Mouse (Mus musculus): Measurements from ENCODE around the gene Padi3. TPM values are rescaled to one million over a fixed set of nuclear protein-coding genes. Genes with fewer than 3 reads are reported as not detected.

Gene Padi3
- polyA plus RNA-seq, 1 experiment from 2014 or later, result not detected

- ATAC-seq (replicated peaks), result no peak
- no peak overlapping the region for H3K27ac ChIP-seq
- peaks cover 8% of the 10 kb centered on the region for H3K27me3 ChIP-seq (replicated peaks)
- H3K4me3 ChIP-seq, result no peak overlapping the region
- H3K9ac ChIP-seq, result no peak overlapping the region
- H3K9me3 ChIP-seq, result no peaks in the 10 kb centered on the region
- WGBS, result 26% methylated on average over 36 of the region's 36 CpGs
- no peaks in the 10 kb centered on the region for H3K36me3 ChIP-seq (replicated peaks)
- peaks cover 7% of the 10 kb centered on the region for H3K4me1 ChIP-seq
- peak overlapping the region; percentile 30 for H3K4me2 ChIP-seq
These were observed 4.1 kb upstream of the Padi3 start for GRCm38 (mm10) chr4:140814241-140815225.

- Histone ChIP-seq H3K27me3 (replicated peaks) (peaks cover 8% of the 10 kb centered on the region), H3K9ac (no peak overlapping the region), H3K36me3 (replicated peaks) (no peaks in the 10 kb centered on the region), H3K9me3 (no peaks in the 10 kb centered on the region), H3K4me3 (no peak overlapping the region), H3K4me2 (no peak overlapping the region), H3K27ac (no peak overlapping the region), H3K4me1 (peaks cover 7% of the 10 kb centered on the region)
- 24% methylated on average over 13 of the region's 13 CpGs for WGBS
- no peak for ATAC-seq (replicated peaks)
These were observed 3.1 kb upstream of the Padi3 start for GRCm38 (mm10) chr4:140813358-140814185.

GRCm38 (mm10) chr4:140812609-140813008 is 2.2 kb upstream of the Padi3 start:
- H3K9me3 ChIP-seq, result no peaks in the 10 kb centered on the region
- no peak overlapping the region for H3K9ac ChIP-seq
- no peak overlapping the region for H3K27ac ChIP-seq
- H3K4me2 ChIP-seq, result no peak overlapping the region
- H3K27me3 ChIP-seq (replicated peaks), result peaks cover 8% of the 10 kb centered on the region
- no peak overlapping the region for H3K4me3 ChIP-seq
- ATAC-seq (replicated peaks), result no peak
- peaks cover 7% of the 10 kb centered on the region for H3K4me1 ChIP-seq
- 24% methylated on average over 12 of the region's 14 CpGs for WGBS
- H3K36me3 ChIP-seq (replicated peaks), result no peaks in the 10 kb centered on the region

GRCm38 (mm10) chr4:140812191-140812590 is 1.7 kb upstream of the Padi3 start:
- H3K27me3 ChIP-seq (replicated peaks), result peaks cover 8% of the 10 kb centered on the region
- H3K4me2 ChIP-seq, result no peak overlapping the region
- peaks cover 7% of the 10 kb centered on the region for H3K4me1 ChIP-seq
- no peaks in the 10 kb centered on the region for H3K9me3 ChIP-seq
- no peak overlapping the region for H3K9ac ChIP-seq
- H3K36me3 ChIP-seq (replicated peaks), result no peaks in the 10 kb centered on the region
- no peak overlapping the region for H3K4me3 ChIP-seq
- ATAC-seq (replicated peaks), result no peak
- WGBS, result 84% methylated on average over 8 of the region's 8 CpGs
- H3K27ac ChIP-seq, result no peak overlapping the region

- no peak overlapping the region for H3K27ac ChIP-seq
- H3K9me3 ChIP-seq, result no peaks in the 10 kb centered on the region
- H3K4me2 ChIP-seq, result no peak overlapping the region
- no peaks in the 10 kb centered on the region for H3K36me3 ChIP-seq (replicated peaks)
- H3K27me3 ChIP-seq (replicated peaks), result peaks cover 1% of the 10 kb centered on the region
- WGBS, result 84% methylated on average over 8 of the region's 8 CpGs
- no peak for ATAC-seq (replicated peaks)
- H3K4me1 ChIP-seq, result peaks cover 1% of the 10 kb centered on the region; the same call in 1 of the 2 replicates
- no peak overlapping the region for H3K9ac ChIP-seq
- no peak overlapping the region for H3K4me3 ChIP-seq
These were observed 1.3 kb downstream of the Padi3 start for GRCm38 (mm10) chr4:140809118-140809517.

- H3K9ac ChIP-seq, result no peak overlapping the region
- WGBS, result 87% methylated on average over 9 of the region's 9 CpGs
- no peak overlapping the region for H3K27ac ChIP-seq
- no peak overlapping the region for H3K4me3 ChIP-seq
- H3K27me3 ChIP-seq (replicated peaks), result no peaks in the 10 kb centered on the region; the same call in 1 of the 2 replicates
- no peaks in the 10 kb centered on the region for H3K36me3 ChIP-seq (replicated peaks)
- no peak overlapping the region for H3K4me2 ChIP-seq
- no peak for ATAC-seq (replicated peaks)
- H3K9me3 ChIP-seq, result no peaks in the 10 kb centered on the region
- H3K4me1 ChIP-seq, result no peaks in the 10 kb centered on the region
These were observed 5.8 kb downstream of the Padi3 start for GRCm38 (mm10) chr4:140804601-140805000.

- 77% methylated on average over 3 of the region's 3 CpGs for WGBS
- ATAC-seq (replicated peaks), result no peak
These were observed 9.1 kb downstream of the Padi3 start for GRCm38 (mm10) chr4:140801364-140801763.

GRCm38 (mm10) chr4:140796786-140797185 is 13.7 kb downstream of the Padi3 start:
- Histone ChIP-seq H3K36me3 (replicated peaks) (no peaks in the 10 kb centered on the region), H3K4me1 (no peaks in the 10 kb centered on the region), H3K9me3 (no peaks in the 10 kb centered on the region), H3K27me3 (replicated peaks) (no peaks in the 10 kb centered on the region), H3K4me3 (no peak overlapping the region), H3K4me2 (no peak overlapping the region), H3K27ac (no peak overlapping the region), H3K9ac (no peak overlapping the region)
- 82% methylated on average over 3 of the region's 3 CpGs for WGBS
- ATAC-seq (replicated peaks), result no peak

More at GRCm38 (mm10) chr4:140801364-140801763, 9.1 kb downstream of the Padi3 start:
- no peak overlapping the region for H3K9ac ChIP-seq
- no peaks in the 10 kb centered on the region for H3K27me3 ChIP-seq (replicated peaks)
- H3K27ac ChIP-seq, result no peak overlapping the region
- no peaks in the 10 kb centered on the region for H3K36me3 ChIP-seq (replicated peaks)
- H3K4me1 ChIP-seq, result no peaks in the 10 kb centered on the region
- H3K4me3 ChIP-seq, result no peak overlapping the region
- no peaks in the 10 kb centered on the region for H3K9me3 ChIP-seq
- H3K4me2 ChIP-seq, result no peak overlapping the region

GRCm38 (mm10) chr4:140794678-140795077 is 15.8 kb downstream of the Padi3 start:
- ATAC-seq (replicated peaks), result no peak
- 85% methylated on average over 9 of the region's 9 CpGs for WGBS

GRCm38 (mm10) chr4:140793795-140794194 is 16.7 kb downstream of the Padi3 start:
- no peak overlapping the region for H3K27ac ChIP-seq
- H3K4me3 ChIP-seq, result no peak overlapping the region
- H3K4me1 ChIP-seq, result no peaks in the 10 kb centered on the region
- no peak overlapping the region for H3K4me2 ChIP-seq
- H3K9ac ChIP-seq, result no peak overlapping the region
- no peaks in the 10 kb centered on the region for H3K27me3 ChIP-seq (replicated peaks)
- H3K9me3 ChIP-seq, result no peaks in the 10 kb centered on the region
- ATAC-seq (replicated peaks), result no peak
- no peaks in the 10 kb centered on the region for H3K36me3 ChIP-seq (replicated peaks)
- 57% methylated on average over 9 of the region's 9 CpGs for WGBS

More at GRCm38 (mm10) chr4:140794678-140795077, 15.8 kb downstream of the Padi3 start:
- no peak overlapping the region for H3K9ac ChIP-seq
- no peaks in the 10 kb centered on the region for H3K36me3 ChIP-seq (replicated peaks)
- H3K9me3 ChIP-seq, result no peaks in the 10 kb centered on the region
- H3K27me3 ChIP-seq (replicated peaks), result no peaks in the 10 kb centered on the region
- no peaks in the 10 kb centered on the region for H3K4me1 ChIP-seq
- H3K4me2 ChIP-seq, result no peak overlapping the region
- no peak overlapping the region for H3K4me3 ChIP-seq
- H3K27ac ChIP-seq, result no peak overlapping the region

- H3K27me3 ChIP-seq (replicated peaks), result no peaks in the 10 kb centered on the region
- WGBS, result 93% methylated on average over 7 of the region's 7 CpGs
- no peaks in the 10 kb centered on the region for H3K36me3 ChIP-seq (replicated peaks)
- H3K9me3 ChIP-seq, result no peaks in the 10 kb centered on the region
- no peak overlapping the region for H3K27ac ChIP-seq
- no peaks in the 10 kb centered on the region for H3K4me1 ChIP-seq
- no peak overlapping the region for H3K4me3 ChIP-seq
- no peak for ATAC-seq (replicated peaks)
- no peak overlapping the region for H3K9ac ChIP-seq
- no peak overlapping the region for H3K4me2 ChIP-seq
These were observed 17.9 kb downstream of the Padi3 start for GRCm38 (mm10) chr4:140792584-140792983.

- no peak overlapping the region for H3K9ac ChIP-seq
- H3K27me3 ChIP-seq (replicated peaks), result no peaks in the 10 kb centered on the region
- no peak for ATAC-seq (replicated peaks)
- no peak overlapping the region for H3K4me2 ChIP-seq
- WGBS, result 82% methylated on average over 16 of the region's 16 CpGs
- H3K27ac ChIP-seq, result no peak overlapping the region
- H3K4me3 ChIP-seq, result no peak overlapping the region
- no peaks in the 10 kb centered on the region for H3K9me3 ChIP-seq
- no peaks in the 10 kb centered on the region for H3K36me3 ChIP-seq (replicated peaks)
- no peaks in the 10 kb centered on the region for H3K4me1 ChIP-seq
These were observed 19.4 kb downstream of the Padi3 start for GRCm38 (mm10) chr4:140791071-140791470.

All from midbrain, embryonic 15.5 days (tissue).